Mouse (Mus musculus) MEL (cell line): Measurements from ENCODE around the gene Bicd2.

Experiments used
- CHD2 ChIP-seq: IDR thresholded peaks from 2 replicates; pipeline ENCODE4 v1.6.1; 2011; ENCODE audit warnings: low read length, improper control_type of control experiment
- CTCF ChIP-seq, 3 experiments: IDR thresholded peaks in 2 of 3; conservative IDR thresholded peaks in 1 of 3; 2 replicates each; pipeline ENCODE4 v1.5.1; 2011 to 2012; ENCODE audit warnings: low read length in 3 of 3, low read depth in 2 of 3, mild to moderate bottlenecking in 2 of 3, improper control_type of control experiment in 1 of 3, inconsistent platforms in 1 of 3, mixed read lengths in 1 of 3, moderate library complexity in 1 of 3; ENCODE audit not compliant: control insufficient read depth in 1 of 3, insufficient read depth in 1 of 3, poor library complexity in 1 of 3, severe bottlenecking in 1 of 3
- ELF1 ChIP-seq: IDR thresholded peaks from 2 replicates; pipeline ENCODE4 v1.6.1; 2014; ENCODE audit warnings: low read depth, mild to moderate bottlenecking, inconsistent platforms, low read length, improper control_type of control experiment, moderate library complexity
- JUND ChIP-seq: IDR thresholded peaks from 2 replicates; pipeline ENCODE4 v1.6.1; 2011; ENCODE audit warnings: low read depth, mild to moderate bottlenecking, improper control_type of control experiment, low read length
- MAFK ChIP-seq: IDR thresholded peaks from 2 replicates; pipeline ENCODE4 v1.6.1; 2011; ENCODE audit warnings: low read depth, mild to moderate bottlenecking, low read length, improper control_type of control experiment, borderline replicate concordance
- MAZ ChIP-seq: IDR thresholded peaks from 2 replicates; pipeline ENCODE4 v1.6.1; 2012; ENCODE audit warnings: low read depth, mild to moderate bottlenecking, inconsistent platforms, low read length, improper control_type of control experiment
- NRF1 ChIP-seq: IDR thresholded peaks from 2 replicates; pipeline ENCODE4 v1.6.1; 2014; ENCODE audit warnings: low read depth, mild to moderate bottlenecking, inconsistent platforms, low read length, improper control_type of control experiment, moderate library complexity; ENCODE audit not compliant: poor library complexity, insufficient read depth, severe bottlenecking
- POLR2A ChIP-seq, 2 experiments: IDR thresholded peaks; 2 replicates each; pipeline ENCODE4 v1.6.1; 2011 to 2012; ENCODE audit warnings: low read length in 2 of 2, mild to moderate bottlenecking in 2 of 2, control low read depth in 1 of 2, improper control_type of control experiment in 1 of 2, low read depth in 1 of 2, moderate library complexity in 1 of 2; ENCODE audit not compliant: control insufficient read depth in 1 of 2, insufficient read depth in 1 of 2, poor library complexity in 1 of 2
- POLR2AphosphoS5 ChIP-seq: IDR thresholded peaks from 2 replicates; pipeline ENCODE4 v1.6.1; 2012; ENCODE audit warnings: low read depth, borderline replicate concordance, mild to moderate bottlenecking, inconsistent platforms, low read length, moderate library complexity, mixed read lengths
- RAD21 ChIP-seq: IDR thresholded peaks from 2 replicates; pipeline ENCODE4 v1.6.1; 2011; ENCODE audit warnings: mild to moderate bottlenecking, low read depth, low read length, improper control_type of control experiment
- RCOR1 ChIP-seq: IDR thresholded peaks from 2 replicates; pipeline ENCODE4 v1.6.1; 2012; ENCODE audit warnings: low read depth, mild to moderate bottlenecking, inconsistent platforms, low read length, improper control_type of control experiment
- TBP ChIP-seq: IDR thresholded peaks from 2 replicates; pipeline ENCODE4 v1.8.0; 2011; ENCODE audit warnings: low read depth, low read length, improper control_type of control experiment
- USF2 ChIP-seq, 2 experiments: IDR thresholded peaks; 2 replicates each; pipeline ENCODE4 v1.6.1; 2011 to 2012; ENCODE audit warnings: improper control_type of control experiment in 2 of 2, low read length in 2 of 2, borderline replicate concordance in 1 of 2, inconsistent platforms in 1 of 2, low read depth in 1 of 2, mild to moderate bottlenecking in 1 of 2; ENCODE audit not compliant: insufficient read depth in 1 of 2

DNA sequence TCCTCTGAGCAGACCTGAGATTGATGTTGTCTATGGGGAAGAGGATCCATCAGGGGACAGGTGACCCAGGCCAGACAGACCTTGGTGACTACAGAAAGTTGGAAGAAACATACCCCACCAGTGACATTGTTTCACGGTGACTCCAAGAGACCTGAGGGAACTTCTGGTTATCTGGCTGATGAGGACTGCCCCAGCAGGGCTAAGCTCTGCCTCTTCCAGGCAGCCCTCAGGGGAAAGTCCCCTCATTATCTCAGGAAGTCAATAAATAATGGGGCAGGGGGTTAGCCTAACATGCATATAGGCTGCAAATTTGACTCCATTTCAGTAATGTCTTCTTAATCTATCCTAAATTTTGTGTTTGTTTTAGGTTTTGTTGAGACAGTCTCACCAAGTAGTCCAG is 31.9 kb upstream of the Bicd2 start:
- no peak for TF ChIP-seq USF2 (IDR thresholded peaks at IDR 0.05; ENCODE audit: borderline replicate concordance in 1 of 2, insufficient read depth in 1 of 2, low read depth in 1 of 2, low read length in 2 of 2)
- no peak for TF ChIP-seq MAZ
- no peak for TF ChIP-seq POLR2A (IDR thresholded peaks at IDR 0.05; ENCODE audit: control insufficient read depth in 1 of 2, insufficient read depth in 1 of 2, low read depth in 1 of 2, low read length in 2 of 2, poor library complexity in 1 of 2)
- no peak for TF ChIP-seq RAD21
- TF ChIP-seq MAFK: no peak
- TF ChIP-seq CTCF (IDR thresholded peaks at IDR 0.05 in 2 of 3, conservative IDR thresholded peaks at IDR 0.05 in 1 of 3; ENCODE audit: control insufficient read depth in 1 of 3, insufficient read depth in 1 of 3, low read depth in 2 of 3, low read length in 3 of 3, poor library complexity in 1 of 3, severe bottlenecking in 1 of 3): no peak
- TF ChIP-seq ELF1: no peak
- no peak for TF ChIP-seq TBP
- no peak for TF ChIP-seq RCOR1
- TF ChIP-seq JUND: no peak
- TF ChIP-seq CHD2: no peak
- TF ChIP-seq POLR2AphosphoS5: no peak
- no peak for TF ChIP-seq NRF1
